Mouse (Mus musculus) induced T-regulatory cell, adult 2 months (primary cell): Measurements from ENCODE around the gene Tceal5.

Experiments
- DNase-seq: peaks from one replicate; pipeline ENCODE4 v3.0.0-alpha.2; 2012; ENCODE audit warnings: low read depth

The Tceal5 gene

DNA sequence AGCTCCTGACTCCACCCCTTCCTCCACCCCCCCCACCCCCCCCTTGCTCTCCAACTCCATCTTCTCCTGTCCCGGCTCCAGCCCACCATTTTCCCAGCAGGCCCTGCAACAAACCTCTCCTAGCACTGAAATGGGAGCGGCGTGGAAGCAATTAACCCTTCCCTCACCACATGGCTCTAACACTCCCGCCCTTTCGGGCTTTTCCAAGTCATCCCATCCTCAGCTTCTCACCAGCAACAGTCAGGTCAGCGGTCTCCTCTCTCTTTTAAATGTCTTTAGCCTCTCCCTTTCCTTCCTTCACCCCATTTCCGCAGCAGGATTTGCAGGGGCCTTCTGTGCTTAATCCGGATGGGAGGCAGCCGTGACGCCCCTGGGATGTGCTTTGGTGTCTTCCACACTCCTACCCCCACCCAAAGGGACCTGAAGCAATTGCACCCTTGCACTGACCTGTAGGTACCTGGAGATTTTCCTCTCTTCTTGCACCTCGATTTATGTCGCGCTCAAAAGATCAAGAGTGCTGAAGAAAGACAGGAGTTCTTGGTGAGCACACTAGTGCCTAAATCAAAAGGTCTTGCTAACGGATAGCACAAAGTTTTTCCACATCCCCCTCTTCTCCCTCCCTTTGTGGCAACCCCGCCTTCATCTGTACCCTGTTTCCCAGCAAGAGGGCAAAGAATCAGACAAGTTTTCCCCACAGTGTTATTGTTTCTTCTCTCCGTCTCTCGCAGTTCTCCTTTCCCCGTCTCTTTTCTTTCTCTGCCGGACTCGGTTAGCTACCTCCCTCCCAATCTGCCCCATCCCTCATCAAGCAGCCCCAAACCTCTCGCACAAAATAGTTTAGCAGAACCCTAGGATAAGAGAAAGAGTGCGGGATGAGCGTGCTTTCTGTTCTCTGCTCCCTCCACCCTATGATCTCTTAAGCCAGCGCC, 32.2 kb downstream of the Tceal5 start:
- no peak for DNase-seq

DNA sequence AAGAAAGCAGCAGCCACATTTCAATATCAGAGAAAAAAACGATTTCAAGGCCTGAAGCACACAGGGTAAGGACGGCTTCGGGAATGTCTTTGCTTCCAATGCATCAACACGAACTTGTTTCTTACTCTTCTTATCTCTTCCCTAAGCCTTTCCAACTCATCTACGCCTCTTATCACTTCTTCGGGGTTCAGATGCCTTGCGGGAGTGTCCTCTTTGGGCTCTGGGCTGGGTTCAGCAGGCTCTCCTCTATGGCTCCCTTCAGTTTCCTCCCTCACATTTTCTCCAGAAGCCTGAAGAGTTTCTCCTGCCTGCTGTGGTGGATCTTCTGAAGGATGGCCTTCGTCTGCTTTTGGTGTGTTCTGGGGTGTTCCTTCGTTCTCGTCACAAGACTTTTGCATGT, 33.1 kb downstream of the Tceal5 start:
- DNase-seq = no peak
